Comparison of ENCODE assay signal across 8 mouse cellular contexts in genomic region chr15:102517976-102518858, GRCm38 (mm10). TPM values are rescaled to one million over a fixed set of nuclear protein-coding genes. Genes with fewer than 3 reads are reported as not detected.
DNase-seq lines count a peak whose midpoint lies in the region; ATAC-seq lines count a peak whose summit lies in the region.

Gene Tarbp2 (plus strand): TSS chr15:102518192.

- H3K9me3 ChIP-seq in hindbrain, embryonic 15.5 days, result no peaks in the 10 kb centered on the region

- peak within 1 kb of the TSS; percentile 92 for H3K9ac ChIP-seq in hindbrain, embryonic 15.5 days

- H3K4me2 ChIP-seq in hindbrain, embryonic 15.5 days, result peak within 1 kb of the TSS; percentile 85

- WGBS in hindbrain, embryonic 15.5 days, result under 1% methylated on average over 60 of the region's 60 CpGs

- H3K27me3 ChIP-seq in hindbrain, embryonic 15.5 days, result no peaks in the 10 kb centered on the region

- peak; percentile 99 for DNase-seq in T-cell, adult 2 months (ENCODE audit: low spot score)
- DNase-seq in cerebellum, postnatal 36 days, result peak; percentile 99
- peak; percentile 100 for DNase-seq in frontal cortex, postnatal 36 days (ENCODE audit: low spot score in 2 of 2)
- peak; percentile 100 for DNase-seq in left cerebral cortex, adult 11 months (ENCODE audit: low spot score)
- DNase-seq in lung, postnatal 4 days, result peak; percentile 99 to 100
- peak; percentile 96 for DNase-seq in retina, postnatal 7 days (ENCODE audit: low read depth, low spot score)
- peak; percentile 94 for DNase-seq in urinary bladder, adult 2 months (ENCODE audit: low spot score)

- H3K36me3 ChIP-seq in hindbrain, embryonic 15.5 days, result peaks cover 13% of the 10 kb centered on the region

- H3K27ac ChIP-seq in hindbrain, embryonic 15.5 days (replicated peaks), result peak within 1 kb of the TSS; percentile 100

- peaks cover 44% of the 10 kb centered on the region for H3K4me1 ChIP-seq in hindbrain, embryonic 15.5 days (replicated peaks)

- peak within 1 kb of the TSS; percentile 75 for H3K4me3 ChIP-seq in hindbrain, embryonic 15.5 days

- peak; percentile 93 for ATAC-seq in hindbrain, embryonic 15.5 days (ENCODE audit: low FRiP score, low read depth)

RNA-seq across cellular contexts. Expression of gene Tarbp2, which starts in this region (rescaled TPM):
- polyA plus RNA-seq in hindbrain, embryonic 15.5 days (2015; fragmentation: Nextera tagmentation; extraction: Ambion mirVana), result 98.0 and 104 TPM in 2 replicates
- 55.0 and 72.5 TPM in 2 replicates for polyA plus RNA-seq in urinary bladder, adult 2 months (2012; rRNA removed)

Comparison
In these comparisons a context has a peak if more than half of its experiments do, and no peak if none do; other contexts are left out.
1. Peak in every context shown above with its lines: DNase-seq, ATAC-seq, H3K4me3 ChIP-seq and H3K27ac ChIP-seq.